8 mouse cellular contexts compared by ENCODE assay signal in the genomic region with DNA sequence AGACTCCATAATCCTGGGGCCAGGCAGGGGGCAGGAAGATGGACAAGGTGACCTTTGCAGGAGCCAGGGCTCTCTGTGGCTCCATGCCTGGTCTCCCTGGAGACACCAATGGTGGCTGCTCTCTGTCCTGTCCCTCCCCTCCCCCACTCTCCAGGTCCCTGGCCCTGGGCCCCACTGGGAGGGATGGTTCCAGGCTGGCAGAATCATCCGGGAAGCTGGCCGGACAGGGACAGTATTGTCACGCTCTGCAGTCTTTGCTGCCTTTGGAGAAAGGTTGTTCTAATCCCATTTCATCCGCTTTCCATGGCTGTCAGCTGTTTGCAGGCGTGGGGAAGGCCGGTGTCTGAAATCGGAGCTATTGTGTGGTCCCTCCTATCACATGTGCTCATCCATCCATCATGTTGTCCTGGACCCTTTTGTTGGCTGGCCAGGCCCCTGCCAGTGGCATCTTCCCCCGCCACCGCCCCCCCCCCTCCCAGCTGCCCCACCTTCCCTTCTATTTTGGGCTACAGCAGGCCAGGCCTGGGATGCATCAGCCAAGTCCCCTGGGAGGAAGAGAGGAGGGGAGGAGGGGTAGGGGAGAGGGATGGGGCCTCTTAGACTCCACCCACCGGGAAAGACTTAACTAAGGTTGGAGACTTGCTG. TPM values are rescaled to one million over a fixed set of nuclear protein-coding genes. Genes with fewer than 3 reads are reported as not detected.
DNase-seq lines count a peak whose midpoint lies in the region; ATAC-seq lines count a peak whose summit lies in the region.

No protein-coding gene starts in this region.

- no peaks in the 10 kb centered on the region for H3K9me3 ChIP-seq in kidney, embryonic 16.5 days (ENCODE audit: low read length)
- H3K9me3 ChIP-seq in heart, embryonic 15.5 days (replicated peaks): no peaks in the 10 kb centered on the region
- H3K9me3 ChIP-seq in liver, embryonic 11.5 days (ENCODE audit: control insufficient read depth, low read length): no peaks in the 10 kb centered on the region

- whole genome bisulfite sequencing in kidney, embryonic 16.5 days: 9% methylated on average over 10 of the region's 10 CpGs
- 6% methylated on average over 10 of the region's 10 CpGs for WGBS in heart, embryonic 15.5 days
- WGBS in liver, embryonic 11.5 days: 47% methylated on average over 10 of the region's 10 CpGs

- 0 out of 2 replicates have a peak overlapping the region, but pooled peaks have one; percentile 1 for H3K4me2 ChIP-seq in kidney, embryonic 16.5 days (replicated peaks; ENCODE audit: low read depth, low read length)
- H3K4me2 ChIP-seq in heart, embryonic 15.5 days: peak overlapping the region; percentile 44
- H3K4me2 ChIP-seq in liver, embryonic 11.5 days: no peak overlapping the region

- no peak overlapping the region for H3K4me3 ChIP-seq in kidney, embryonic 16.5 days (ENCODE audit: low read length)
- no peak overlapping the region for H3K4me3 ChIP-seq in heart, embryonic 15.5 days
- H3K4me3 ChIP-seq in liver, embryonic 11.5 days (ENCODE audit: low read depth, low read length): no peak overlapping the region

- ATAC-seq in kidney, embryonic 16.5 days (ENCODE audit: low FRiP score, low TSS enrichment): peak; percentile 72
- peak; percentile 86 for ATAC-seq in heart, embryonic 15.5 days (replicated peaks; ENCODE audit: insufficient number of reproducible peaks, insufficient read depth, low FRiP score, low read depth)
- no peak; the same call in 1 of the 2 replicates for ATAC-seq in liver, embryonic 11.5 days (replicated peaks; ENCODE audit: low FRiP score)
- ATAC-seq in activated CD4-positive, CD25-positive, alpha-beta regulatory T cell, adult 4 months: no peak

- peak overlapping the region; percentile 65 for H3K27ac ChIP-seq in kidney, embryonic 16.5 days (ENCODE audit: low read length)
- peak overlapping the region; percentile 84 for H3K27ac ChIP-seq in heart, embryonic 15.5 days
- peak overlapping the region; percentile 5; the same call in 1 of the 2 replicates for H3K27ac ChIP-seq in liver, embryonic 11.5 days (ENCODE audit: low read depth, low read length)

- no peak for DNase-seq in kidney, adult 8-10 months
- DNase-seq in embryo, embryonic 10.5 days (ENCODE audit: low spot score): peak; percentile 87
- no peak for DNase-seq in liver, embryonic 11.5 days (ENCODE audit: low spot score)
- no peak for DNase-seq in layer of hippocampus, postnatal 36 days
- DNase-seq in urinary bladder, adult 18-20 months (ENCODE audit: low spot score in 2 of 2): no peak

- H3K27me3 ChIP-seq in kidney, embryonic 16.5 days (ENCODE audit: insufficient read depth, low read length): no peaks in the 10 kb centered on the region
- H3K27me3 ChIP-seq in heart, embryonic 15.5 days: no peaks in the 10 kb centered on the region
- H3K27me3 ChIP-seq in liver, embryonic 11.5 days (replicated peaks; ENCODE audit: control insufficient read depth, insufficient read depth, low read length): no peaks in the 10 kb centered on the region; the same call in 1 of the 2 replicates

- no peaks in the 10 kb centered on the region for H3K36me3 ChIP-seq in kidney, embryonic 16.5 days (ENCODE audit: insufficient read depth, low read length)
- H3K36me3 ChIP-seq in heart, embryonic 15.5 days: no peaks in the 10 kb centered on the region
- H3K36me3 ChIP-seq in liver, embryonic 11.5 days (ENCODE audit: control insufficient read depth, insufficient read depth, low read length): no peaks in the 10 kb centered on the region

- H3K4me1 ChIP-seq in kidney, embryonic 16.5 days (ENCODE audit: insufficient read depth, low read length): peaks cover 20% of the 10 kb centered on the region
- peaks cover 37% of the 10 kb centered on the region for H3K4me1 ChIP-seq in heart, embryonic 15.5 days (replicated peaks)
- peaks cover 10% of the 10 kb centered on the region; the same call in 1 of the 2 replicates for H3K4me1 ChIP-seq in liver, embryonic 11.5 days (replicated peaks; ENCODE audit: control insufficient read depth, insufficient read depth, low read length)

- H3K9ac ChIP-seq in kidney, embryonic 16.5 days (replicated peaks; ENCODE audit: low read length): 0 out of 2 replicates have a peak overlapping the region, but pooled peaks have one; percentile 6
- no peak overlapping the region for H3K9ac ChIP-seq in heart, embryonic 15.5 days
- no peak overlapping the region for H3K9ac ChIP-seq in liver, embryonic 11.5 days (ENCODE audit: low read depth, low read length)

RNA-seq across cellular contexts. Expression of a gene that starts 26.3 kb away (rescaled TPM):
- 2.8 and 3.7 TPM in 2 replicates for polyA plus RNA-seq in kidney, embryonic 16.5 days (2015; fragmentation: Nextera tagmentation; extraction: Ambion mirVana)
- polyA plus RNA-seq in heart, embryonic 15.5 days (2015; fragmentation: Nextera tagmentation; extraction: Ambion mirVana): 1.4 and 2.0 TPM in 2 replicates
- polyA plus RNA-seq in liver, embryonic 11.5 days (2014; fragmentation: Nextera tagmentation; extraction: Ambion mirVana): 1.4 and 1.9 TPM in 2 replicates
- not detected for polyA plus RNA-seq in activated CD4-positive, CD25-positive, alpha-beta regulatory T cell, adult 4 months (2017; shearing (Covaris generic))
- total RNA-seq in layer of hippocampus, postnatal 36 days (2021): 10 to 100 TPM; 19.8 to 25.9 TPM

Comparison
In these comparisons a context has a peak if more than half of its experiments do, and no peak if none do; other contexts are left out.
1. ATAC-seq: peak in kidney, embryonic 16.5 days (single experiment) and heart, embryonic 15.5 days (single experiment); none in liver, embryonic 11.5 days (single experiment) and activated CD4-positive, CD25-positive, alpha-beta regulatory T cell, adult 4 months (single experiment).
2. H3K27ac ChIP-seq: peak in every context shown above with its lines; median percentile 84 in heart, embryonic 15.5 days; 65 in kidney, embryonic 16.5 days; 5 in liver, embryonic 11.5 days.